Mouse (Mus musculus): ENCODE results near the gene Olfr1427.

- TF ChIP-seq CTCF (IDR thresholded peaks at IDR 0.05; ENCODE audit: control insufficient read depth, insufficient read depth, low read length) = no peak
- no peak for TF ChIP-seq POLR2A (IDR thresholded peaks at IDR 0.05; ENCODE audit: borderline replicate concordance, control insufficient read depth, low read depth, low read length)
These were observed 12.7 kb upstream of the Olfr1427 start, which contains the start of gene Olfr1428 for GRCm38 (mm10) chr19:12115797-12116196.
